Mouse (Mus musculus) limb, embryonic 11.5 days (tissue): Measurements from ENCODE around the gene Igsf3. TPM values are rescaled to one million over a fixed set of nuclear protein-coding genes. Genes with fewer than 3 reads are reported as not detected.
"Not testable (repeated sequence)": the region's sequence is repeated elsewhere in the genome, so short reads cannot be mapped to it uniquely, and the experiment has no call there.

Experiments
- ATAC-seq: fragments of 200-750 bp; cut with Nextera tagmentation; 2 replicates; pipeline ENCODE4 v1.8.0; 2017; ENCODE audit warnings: low read depth; ENCODE audit not compliant: insufficient number of reproducible peaks, low FRiP score, low TSS enrichment
- DNase-seq: peaks from one replicate; pipeline ENCODE4 v3.0.0-alpha.2; 2015; ENCODE audit warnings: low spot score
- H3K27ac ChIP-seq: fragments of 300-500 bp; sonication (generic); replicated peaks from 2 replicates; pipeline ENCODE4 v1.5.1; 2014; ENCODE audit warnings: low read depth, mild to moderate bottlenecking, low read length
- H3K27me3 ChIP-seq: fragments of 300-500 bp; sonication (generic); 2 replicates; pipeline ENCODE4 v1.6.1; 2014; ENCODE audit warnings: mild to moderate bottlenecking, low read length, mixed read lengths; ENCODE audit not compliant: control insufficient read depth, insufficient read depth
- H3K36me3 ChIP-seq: fragments of 300-500 bp; sonication (generic); 2 replicates; pipeline ENCODE4 v1.6.1; 2014; ENCODE audit warnings: mild to moderate bottlenecking, low read length, moderate library complexity, mixed read lengths; ENCODE audit not compliant: control insufficient read depth, insufficient read depth
- H3K4me1 ChIP-seq: fragments of 300-500 bp; sonication (generic); 2 replicates; pipeline ENCODE4 v1.6.1; 2014; ENCODE audit warnings: low read length, mixed read lengths; ENCODE audit not compliant: control insufficient read depth, insufficient read depth
- H3K4me2 ChIP-seq: fragments of 300-500 bp; sonication (generic); 2 replicates; pipeline ENCODE4 v1.6.1; 2014; ENCODE audit warnings: low read depth, mild to moderate bottlenecking, moderate library complexity; ENCODE audit not compliant: severe bottlenecking
- H3K4me3 ChIP-seq: fragments of 300-500 bp; sonication (generic); 2 replicates; pipeline ENCODE4 v1.5.1; 2014; ENCODE audit warnings: low read depth, low read length
- H3K9ac ChIP-seq: fragments of 300-500 bp; sonication (generic); 2 replicates; pipeline ENCODE4 v1.6.1; 2014; ENCODE audit warnings: mild to moderate bottlenecking, low read length
- H3K9me3 ChIP-seq: fragments of 300-500 bp; sonication (generic); 2 replicates; pipeline ENCODE4 v1.6.1; 2016; ENCODE audit warnings: low read length; ENCODE audit not compliant: control insufficient read depth
- WGBS: fragments of 180-500 bp; shearing (Covaris S2); extraction: QIAGEN DNeasy Blood & Tissue Kit; methylation state at CpG from one replicate; pipeline ENCODE4 v1.1.7; 2014; 5-methylcytosine and 5-hydroxymethylcytosine counted together
- polyA plus RNA-seq: library from polyadenylated mRNA; unstranded; fragments of >200 nt; fragmentation: Nextera tagmentation; extraction: Ambion mirVana; gene quantifications from 2 replicates; pipeline ENCODE4 v1.2.1, GENCODE M21; 2014

Igsf3 gene
- polyA plus RNA-seq, 1 experiment from 2014 or later, result 60.1 TPM

DNA sequence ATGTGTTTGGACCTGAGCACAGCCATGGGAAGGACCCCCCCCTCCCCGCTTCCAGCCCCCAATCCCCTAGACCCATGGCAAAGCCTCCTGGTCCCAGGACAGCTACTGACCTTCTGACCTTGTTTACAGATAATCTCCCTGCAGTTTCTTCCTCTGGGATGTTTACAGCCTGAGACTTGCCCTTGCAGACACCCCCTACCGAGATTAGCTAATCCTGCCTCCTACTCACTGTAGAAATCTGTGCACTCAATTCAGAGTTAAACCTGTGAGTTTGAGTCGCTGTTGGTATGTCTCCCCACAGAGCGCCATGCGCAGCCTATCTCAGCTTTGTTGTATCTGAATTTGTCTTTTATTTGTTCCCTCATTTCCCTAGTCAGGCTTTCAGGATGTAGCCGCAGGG lies 35.2 kb downstream of the Igsf3 start:
- no peak overlapping the region for H3K4me3 ChIP-seq
- peaks cover 41% of the 10 kb centered on the region for H3K4me1 ChIP-seq
- WGBS, result 71% methylated on average over 6 of the region's 6 CpGs
- H3K4me2 ChIP-seq, result no peak overlapping the region
- ATAC-seq, result no peak
- no peaks in the 10 kb centered on the region for H3K36me3 ChIP-seq
- no peak overlapping the region for H3K27ac ChIP-seq
- DNase-seq, result no peak
- no peaks in the 10 kb centered on the region for H3K27me3 ChIP-seq
- no peak overlapping the region for H3K9ac ChIP-seq
- H3K9me3 ChIP-seq, result no peaks in the 10 kb centered on the region

DNA sequence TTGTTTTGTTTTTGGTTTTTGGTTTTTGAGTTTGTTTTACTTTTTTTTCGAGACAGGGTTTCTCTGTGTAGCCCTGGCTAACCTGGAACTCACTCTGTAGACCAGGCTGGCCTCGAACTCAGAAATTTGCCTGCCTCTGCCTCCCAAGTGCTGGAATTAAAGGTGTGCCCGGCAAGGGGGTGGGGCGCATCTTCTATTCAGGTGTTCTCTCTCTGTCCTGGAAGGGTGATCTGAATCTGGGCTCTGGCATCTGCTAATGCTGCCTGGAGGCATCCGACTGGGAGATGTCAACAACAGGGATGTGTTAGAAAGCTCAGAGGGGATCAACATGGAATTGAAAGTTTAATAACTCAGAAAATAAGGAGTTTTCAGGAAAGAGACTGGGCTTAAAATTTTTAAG lies 36.1 kb downstream of the Igsf3 start:
- not testable (repeated sequence) for H3K27me3 ChIP-seq, H3K36me3 ChIP-seq, H3K4me3 ChIP-seq, DNase-seq, H3K9ac ChIP-seq, H3K9me3 ChIP-seq, H3K27ac ChIP-seq, H3K4me2 ChIP-seq, ATAC-seq
- 91% methylated on average over 5 of the region's 5 CpGs for WGBS
- H3K4me1 ChIP-seq, result peaks cover 34% of the 10 kb centered on the region

DNA sequence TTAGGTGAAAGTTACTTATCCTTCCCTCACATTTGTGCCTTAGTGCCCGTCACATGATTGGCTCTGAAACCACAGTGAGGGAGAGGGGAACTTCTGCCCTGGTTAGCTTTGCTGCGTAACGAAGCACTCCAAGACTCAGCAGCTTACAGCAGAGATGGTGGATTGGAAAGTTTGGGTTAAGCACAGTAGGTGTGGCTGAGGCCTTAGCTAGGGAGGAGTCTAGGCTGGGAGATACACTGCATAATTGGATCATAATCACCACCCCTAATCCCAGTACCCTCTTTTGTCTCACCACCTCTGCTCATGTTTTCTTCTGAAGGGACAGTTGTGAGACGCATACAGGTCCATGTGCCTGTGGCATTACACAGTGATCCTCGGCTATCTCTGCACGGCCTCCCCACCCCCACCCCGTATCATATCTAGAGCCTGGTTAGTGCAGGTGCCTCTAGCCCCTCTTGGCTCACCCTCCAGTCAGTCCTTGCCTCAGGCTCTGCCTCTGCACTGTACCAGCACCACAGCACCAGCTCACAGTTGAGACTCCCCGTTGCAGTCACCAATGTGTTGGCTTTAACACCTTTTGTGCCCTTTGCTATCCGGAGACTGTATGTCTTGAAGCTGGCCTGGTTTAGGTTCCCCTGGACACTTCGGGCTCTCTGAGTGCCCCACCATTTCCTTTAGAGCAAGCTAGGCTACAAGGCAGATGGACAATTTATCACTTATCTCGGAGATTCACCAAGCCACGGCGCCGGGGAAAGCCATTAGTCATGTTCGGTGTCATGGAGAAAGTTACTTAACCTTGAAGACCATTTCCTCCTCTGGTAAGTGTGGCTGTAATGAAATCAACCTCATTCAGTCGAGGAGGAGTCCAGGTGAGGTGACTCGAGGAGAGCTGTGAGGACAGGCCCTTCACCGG lies 42.1 kb downstream of the Igsf3 start:
- Histone ChIP-seq H3K27ac (no peak overlapping the region), H3K27me3 (no peaks in the 10 kb centered on the region), H3K9me3 (no peaks in the 10 kb centered on the region), H3K36me3 (no peaks in the 10 kb centered on the region), H3K4me2 (no peak overlapping the region), H3K4me3 (no peak overlapping the region), H3K9ac (no peak overlapping the region), H3K4me1 (peaks cover 8% of the 10 kb centered on the region)
- DNase-seq (no peak), ATAC-seq (no peak)
- 62% methylated on average over 18 of the region's 18 CpGs for WGBS

DNA sequence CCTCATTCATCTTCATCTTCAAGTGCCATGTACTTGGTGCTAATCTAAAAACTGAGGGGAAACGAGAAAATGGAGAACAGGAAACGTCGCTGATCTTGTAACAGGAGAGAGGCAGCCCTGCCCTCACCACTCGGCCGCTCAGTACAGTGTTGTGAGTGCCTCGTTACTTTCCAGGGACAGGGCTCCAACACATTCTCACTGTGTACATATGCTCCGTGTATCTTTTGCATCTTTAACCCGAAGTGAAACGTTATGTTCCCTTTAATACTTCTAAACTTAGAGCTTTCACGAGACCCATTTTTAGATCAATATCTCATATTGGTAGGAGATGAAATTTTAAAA lies 42.7 kb downstream of the Igsf3 start:
- H3K4me2 ChIP-seq, result no peak overlapping the region
- no peaks in the 10 kb centered on the region for H3K27me3 ChIP-seq
- WGBS, result 67% methylated on average over 10 of the region's 10 CpGs
- ATAC-seq (no peak), DNase-seq (no peak)
- H3K4me3 ChIP-seq, result no peak overlapping the region
- no peak overlapping the region for H3K27ac ChIP-seq
- H3K36me3 ChIP-seq, result no peaks in the 10 kb centered on the region
- H3K9me3 ChIP-seq, result no peaks in the 10 kb centered on the region
- H3K9ac ChIP-seq, result no peak overlapping the region
- peaks cover 6% of the 10 kb centered on the region for H3K4me1 ChIP-seq

DNA sequence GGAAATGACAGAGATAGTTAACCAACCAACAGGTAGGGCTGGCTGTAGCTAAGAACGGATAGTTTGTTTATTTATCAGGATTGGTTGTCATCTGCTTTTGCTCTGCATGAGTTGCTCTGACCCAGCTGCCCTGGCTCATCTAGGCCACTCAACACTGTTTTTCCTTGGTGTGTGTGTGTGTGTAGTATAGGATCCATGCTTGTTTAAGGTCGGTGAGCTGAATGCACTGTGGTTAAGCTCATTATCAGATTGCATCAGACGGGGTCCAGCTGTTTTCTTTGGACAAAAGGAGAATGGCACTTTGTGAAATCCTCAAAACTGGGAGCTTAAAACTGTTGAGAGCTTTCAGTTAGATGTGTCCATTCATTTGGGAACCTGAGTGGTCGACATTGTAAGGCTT lies 46.3 kb downstream of the Igsf3 start:
- Histone ChIP-seq H3K27ac (no peak overlapping the region), H3K4me1 (peaks cover 6% of the 10 kb centered on the region), H3K9me3 (no peaks in the 10 kb centered on the region), H3K4me3 (no peak overlapping the region), H3K36me3 (peaks cover 8% of the 10 kb centered on the region), H3K27me3 (no peaks in the 10 kb centered on the region), H3K9ac (no peak overlapping the region), H3K4me2 (no peak overlapping the region)
- DNase-seq, result no peak
- ATAC-seq, result no peak
- 49% methylated on average over 4 of the region's 4 CpGs for WGBS

DNA sequence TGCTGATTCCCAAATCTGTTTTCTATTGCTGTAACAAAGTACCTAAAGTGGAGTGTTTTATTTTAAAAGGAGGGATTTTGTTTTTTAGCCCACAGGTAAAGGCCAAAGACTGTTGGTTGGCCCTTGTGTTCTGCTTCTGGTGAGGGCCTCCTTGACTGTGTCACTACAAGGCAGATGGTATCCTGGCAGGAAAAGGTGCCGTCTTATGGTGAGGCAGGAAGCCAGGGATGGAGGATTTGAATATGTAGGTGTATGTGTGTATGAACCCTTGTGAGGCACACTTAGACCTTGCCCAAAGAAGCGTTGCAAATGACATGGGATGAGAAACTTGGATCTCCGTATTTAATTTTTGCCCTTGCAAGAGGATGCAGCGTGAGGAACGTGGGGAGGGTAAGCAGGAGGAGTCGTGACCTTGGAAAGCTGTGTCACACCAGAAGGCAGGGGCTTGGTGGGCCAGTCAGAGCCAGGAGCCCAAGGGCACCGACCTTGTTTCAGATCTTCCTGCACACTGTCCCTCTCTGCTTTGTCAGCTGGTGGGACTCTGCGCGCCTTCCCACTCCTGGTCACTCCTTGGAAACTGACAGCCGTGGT lies 47.5 kb downstream of the Igsf3 start:
- peaks cover 8% of the 10 kb centered on the region for H3K36me3 ChIP-seq
- no peak overlapping the region for H3K27ac ChIP-seq
- H3K27me3 ChIP-seq, result no peaks in the 10 kb centered on the region
- no peak for DNase-seq
- H3K9me3 ChIP-seq, result no peaks in the 10 kb centered on the region
- ATAC-seq, result no peak
- no peak overlapping the region for H3K4me2 ChIP-seq
- WGBS, result 81% methylated on average over 10 of the region's 10 CpGs
- peaks cover 4% of the 10 kb centered on the region for H3K4me1 ChIP-seq
- no peak overlapping the region for H3K4me3 ChIP-seq
- H3K9ac ChIP-seq, result no peak overlapping the region

DNA sequence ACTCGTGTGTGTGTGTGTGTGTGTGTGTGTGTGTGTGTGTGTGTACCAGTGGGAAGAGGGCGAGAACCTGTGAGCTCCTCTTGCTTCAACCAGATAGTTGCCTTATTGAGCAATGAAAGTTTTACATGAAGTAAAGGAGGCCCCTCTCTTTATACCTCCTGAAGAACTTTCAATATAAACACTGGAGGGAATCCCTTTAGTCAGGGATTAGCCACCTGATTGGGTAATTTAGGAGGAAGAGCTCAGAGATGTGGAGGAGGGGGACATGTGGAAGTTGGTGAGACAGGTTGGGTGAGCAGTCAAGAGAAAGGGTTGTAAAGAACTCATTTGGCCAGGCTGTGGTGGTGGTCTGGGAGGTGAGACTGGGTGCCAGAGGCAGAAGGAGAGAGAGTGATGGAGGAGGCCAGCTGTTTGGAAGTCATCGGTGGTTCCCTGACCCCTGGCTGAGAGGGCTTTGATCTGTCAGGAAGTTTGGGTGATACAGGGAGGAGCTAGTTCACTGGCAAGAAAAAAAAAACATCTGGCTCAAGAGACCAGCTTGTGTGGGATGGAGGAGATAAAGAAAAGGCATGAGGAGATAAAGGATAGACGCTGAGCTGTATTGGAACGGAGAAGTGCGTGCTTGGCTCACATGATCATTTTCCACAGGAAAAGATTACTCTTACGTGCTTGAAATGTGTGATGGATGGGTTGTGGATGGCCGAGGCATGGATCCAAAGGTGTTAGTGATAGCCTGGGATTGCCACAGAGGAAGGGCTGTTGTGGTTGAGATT lies 53.3 kb downstream of the Igsf3 start:
- no peak overlapping the region for H3K4me2 ChIP-seq
- WGBS, result 59% methylated on average over 8 of the region's 8 CpGs
- H3K27ac ChIP-seq, result no peak overlapping the region
- no peak overlapping the region for H3K9ac ChIP-seq
- no peaks in the 10 kb centered on the region for H3K27me3 ChIP-seq
- H3K4me3 ChIP-seq, result no peak overlapping the region
- no peaks in the 10 kb centered on the region for H3K9me3 ChIP-seq
- DNase-seq, result no peak
- no peak for ATAC-seq
- no peaks in the 10 kb centered on the region for H3K4me1 ChIP-seq
- peaks cover 8% of the 10 kb centered on the region for H3K36me3 ChIP-seq

DNA sequence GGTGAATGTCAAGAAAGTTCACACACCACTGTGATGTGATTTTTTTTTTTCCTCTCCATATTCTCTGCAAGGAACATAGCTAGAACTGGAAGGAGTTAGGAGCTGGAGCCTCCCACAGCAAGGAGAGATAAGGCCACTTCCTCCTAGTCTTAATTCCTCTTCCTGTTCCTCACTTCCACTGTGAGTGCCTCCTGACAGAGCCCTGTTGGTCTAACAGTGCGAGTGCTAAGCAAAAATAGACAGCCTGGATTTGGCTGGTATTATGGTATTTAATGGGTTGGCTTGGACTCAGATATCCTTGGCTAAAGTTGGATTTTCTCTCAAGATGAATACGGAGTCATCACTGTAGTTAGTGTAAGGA lies 53.9 kb downstream of the Igsf3 start:
- H3K9me3 ChIP-seq, result no peaks in the 10 kb centered on the region
- no peaks in the 10 kb centered on the region for H3K4me1 ChIP-seq
- ATAC-seq (no peak), DNase-seq (no peak)
- no peak overlapping the region for H3K9ac ChIP-seq
- no peak overlapping the region for H3K4me3 ChIP-seq
- H3K27ac ChIP-seq, result no peak overlapping the region
- no peaks in the 10 kb centered on the region for H3K27me3 ChIP-seq
- 83% methylated on average over 2 of the region's 2 CpGs for WGBS
- H3K4me2 ChIP-seq, result no peak overlapping the region
- peaks cover 6% of the 10 kb centered on the region for H3K36me3 ChIP-seq
